Mouse (Mus musculus) spleen, adult 12 weeks (tissue): ENCODE data around the gene Gprc5b.

Source experiments
- DNase-seq: peaks from one replicate; pipeline ENCODE4 v3.0.0; 2022; ENCODE audit warnings: low spot score

Gprc5b gene

GRCm38 (mm10) chr7:118989275-118989856 is 5.6 kb downstream of the Gprc5b start:
- DNase-seq: no peak

GRCm38 (mm10) chr7:118986369-118986768 is 8.6 kb downstream of the Gprc5b start:
- no peak for DNase-seq

GRCm38 (mm10) chr7:118985786-118986185 is 9.2 kb downstream of the Gprc5b start:
- no peak for DNase-seq

GRCm38 (mm10) chr7:118983961-118984360 is 11.1 kb downstream of the Gprc5b start:
- no peak for DNase-seq

GRCm38 (mm10) chr7:118982586-118982985 is 12.4 kb downstream of the Gprc5b start:
- DNase-seq: no peak

GRCm38 (mm10) chr7:118981831-118982230 is 13.2 kb downstream of the Gprc5b start:
- no peak for DNase-seq

GRCm38 (mm10) chr7:118981346-118981745 is 13.7 kb downstream of the Gprc5b start:
- no peak for DNase-seq

- no peak for DNase-seq
Observed at GRCm38 (mm10) chr7:118979708-118980107, 15.3 kb downstream of the Gprc5b start.

GRCm38 (mm10) chr7:118979121-118979520 is 15.9 kb downstream of the Gprc5b start:
- DNase-seq: no peak

GRCm38 (mm10) chr7:118977167-118977543 is 17.9 kb downstream of the Gprc5b start:
- DNase-seq: no peak

GRCm38 (mm10) chr7:118976414-118977166 is 18.4 kb downstream of the Gprc5b start:
- no peak for DNase-seq

GRCm38 (mm10) chr7:118975837-118976236 is 19.2 kb downstream of the Gprc5b start:
- no peak for DNase-seq

- no peak for DNase-seq
Observed at GRCm38 (mm10) chr7:118973377-118973776, 21.6 kb downstream of the Gprc5b start.

GRCm38 (mm10) chr7:118972306-118972705 is 22.7 kb downstream of the Gprc5b start:
- DNase-seq: no peak

- no peak for DNase-seq
Observed at GRCm38 (mm10) chr7:118971499-118971898, 23.5 kb downstream of the Gprc5b start.

GRCm38 (mm10) chr7:118968870-118969269 is 26.1 kb downstream of the Gprc5b start:
- no peak for DNase-seq

GRCm38 (mm10) chr7:118965198-118965597 is 29.8 kb downstream of the Gprc5b start:
- DNase-seq: no peak

GRCm38 (mm10) chr7:118964777-118965176 is 30.2 kb downstream of the Gprc5b start:
- no peak for DNase-seq

- DNase-seq: no peak
Observed at GRCm38 (mm10) chr7:118959209-118959608, 35.8 kb downstream of the Gprc5b start.

GRCm38 (mm10) chr7:118956616-118957246 is 38.3 kb downstream of the Gprc5b start:
- DNase-seq: no peak

- DNase-seq: no peak
Observed at GRCm38 (mm10) chr7:118954968-118955367, 40.0 kb downstream of the Gprc5b start.

GRCm38 (mm10) chr7:118953626-118954282 is 41.3 kb downstream of the Gprc5b start:
- DNase-seq: no peak

- DNase-seq: no peak
Observed at GRCm38 (mm10) chr7:118949749-118950148, 45.3 kb downstream of the Gprc5b start.
